Mouse (Mus musculus) cerebellum, adult 18-20 months (tissue): ENCODE results near the gene Cd40.

Source experiments
- DNase-seq, 2 experiments: peaks; one replicate each; pipeline ENCODE4 v3.0.0; 2021

The Cd40 gene

GRCm38 (mm10) chr2:165059961-165060360 lies 4.5 kb downstream of the Cd40 start:
- DNase-seq = no peak

- no peak for DNase-seq
These were observed 6.4 kb downstream of the Cd40 start for GRCm38 (mm10) chr2:165061638-165062433.

- no peak for DNase-seq
These were observed 9.1 kb downstream of the Cd40 start for GRCm38 (mm10) chr2:165064489-165064888.

DNA sequence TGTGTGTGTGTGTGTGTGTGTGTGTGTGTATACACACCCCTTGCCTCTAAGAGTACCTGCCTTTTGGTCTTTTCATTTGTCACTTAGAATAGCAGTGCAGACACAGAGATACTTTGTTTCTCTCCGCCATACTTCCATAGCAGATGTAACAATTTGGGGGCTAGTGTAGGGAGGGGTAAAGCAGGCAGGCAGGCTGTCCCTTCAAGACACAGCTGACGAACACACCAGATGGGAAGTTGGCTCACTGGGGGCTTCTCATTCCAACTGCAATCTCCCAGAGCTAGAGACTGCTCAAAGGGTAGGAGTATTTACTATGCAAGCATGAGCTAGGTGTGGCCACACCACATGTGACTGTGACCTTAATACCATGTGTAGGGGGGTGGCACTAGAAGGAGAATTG lies 13.4 kb downstream of the Cd40 start:
- no peak for DNase-seq

DNA sequence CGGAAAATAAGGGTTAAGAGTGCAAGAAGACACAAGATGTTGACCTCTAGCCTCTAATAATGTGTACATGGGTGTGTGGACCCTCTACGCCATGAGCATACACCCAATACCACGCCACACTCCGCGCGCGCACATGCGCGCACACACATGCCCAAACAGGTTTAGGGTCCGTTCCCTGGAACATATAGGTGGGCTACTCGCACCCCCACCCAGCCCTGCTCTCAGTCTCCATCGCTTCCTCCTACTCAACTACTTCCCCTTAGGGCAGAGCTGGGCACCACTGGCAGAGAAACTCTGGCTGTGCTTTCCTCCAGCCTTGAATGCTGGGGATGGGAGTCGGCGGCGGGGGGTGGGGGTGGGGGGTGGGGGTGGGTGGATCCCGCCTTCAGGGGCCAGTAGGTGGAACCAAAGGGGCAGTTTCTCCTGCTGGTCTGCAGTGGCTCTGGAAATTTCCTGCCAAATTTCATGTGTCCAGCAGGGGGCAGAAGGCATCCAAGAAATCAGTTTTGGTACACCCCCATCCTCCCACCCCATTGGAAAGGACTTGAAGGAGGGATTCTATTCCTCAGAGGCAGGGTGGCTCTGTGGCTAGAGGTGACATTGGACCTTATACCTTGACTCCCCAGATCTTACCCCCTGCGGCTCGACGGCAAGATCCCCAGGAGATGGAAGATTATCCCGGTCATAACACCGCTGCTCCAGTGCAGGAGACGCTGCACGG lies 14.8 kb downstream of the Cd40 start:
- DNase-seq = peak; percentile 83 to 86

DNA sequence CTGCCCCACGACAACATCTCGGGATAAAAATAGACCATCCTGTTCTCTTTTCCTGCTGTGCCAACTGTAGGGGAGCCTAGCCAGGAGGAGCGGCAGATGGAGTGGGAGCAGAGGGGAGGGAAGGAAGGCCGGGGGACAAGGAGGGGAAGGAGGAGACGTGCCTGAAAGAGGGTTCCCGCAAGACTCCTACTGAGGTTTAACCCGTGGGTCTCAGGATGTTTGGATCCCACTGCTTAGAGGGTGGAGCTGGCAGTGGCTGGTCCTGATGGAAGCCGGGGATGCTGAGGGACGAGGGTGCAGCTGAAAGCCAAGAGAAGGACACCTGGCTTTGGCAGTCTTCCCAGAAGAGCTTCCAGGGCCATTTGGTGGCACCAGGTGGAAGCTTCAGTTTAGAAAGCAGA lies 18.0 kb downstream of the Cd40 start:
- peak; percentile 89 to 91 for DNase-seq

DNA sequence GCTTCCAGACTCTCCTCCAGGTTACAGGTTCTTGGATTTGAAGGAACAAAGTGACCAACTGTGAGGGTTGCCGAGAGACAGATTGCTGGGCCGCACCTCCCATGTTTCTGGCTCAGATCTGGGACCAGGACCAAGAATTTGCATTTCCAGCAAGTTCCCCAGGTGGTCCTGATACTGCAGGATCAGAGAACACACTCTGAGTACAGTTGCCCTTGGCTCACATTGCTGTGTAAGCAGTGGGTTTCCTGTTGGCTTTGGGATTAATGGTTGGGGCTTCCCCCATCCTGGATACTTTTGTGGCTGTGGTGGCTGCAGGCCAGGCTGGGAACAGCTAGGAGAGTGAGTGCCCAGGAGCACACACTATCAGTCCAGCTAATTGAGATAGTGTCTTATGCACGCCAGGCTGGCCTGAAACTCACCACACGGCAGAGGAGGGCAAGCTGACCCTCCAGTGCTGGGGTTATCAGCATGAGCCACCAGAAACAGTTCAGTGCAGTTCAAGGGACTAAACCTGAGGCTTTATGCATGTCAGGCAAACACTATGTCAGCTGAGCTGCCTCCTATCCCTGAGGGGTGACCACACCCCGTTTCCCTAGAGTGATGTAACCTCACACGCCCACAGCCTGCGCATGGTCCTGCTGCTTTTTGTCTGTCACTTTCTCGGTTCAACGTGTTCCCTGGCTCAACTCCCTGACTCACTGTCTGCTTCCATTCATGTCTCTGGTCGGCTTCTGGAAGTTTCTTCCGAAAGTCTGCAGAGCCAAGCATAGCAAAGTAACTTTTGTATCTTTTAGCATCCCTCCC lies 18.9 kb downstream of the Cd40 start:
- peak; percentile 87 for DNase-seq

DNA sequence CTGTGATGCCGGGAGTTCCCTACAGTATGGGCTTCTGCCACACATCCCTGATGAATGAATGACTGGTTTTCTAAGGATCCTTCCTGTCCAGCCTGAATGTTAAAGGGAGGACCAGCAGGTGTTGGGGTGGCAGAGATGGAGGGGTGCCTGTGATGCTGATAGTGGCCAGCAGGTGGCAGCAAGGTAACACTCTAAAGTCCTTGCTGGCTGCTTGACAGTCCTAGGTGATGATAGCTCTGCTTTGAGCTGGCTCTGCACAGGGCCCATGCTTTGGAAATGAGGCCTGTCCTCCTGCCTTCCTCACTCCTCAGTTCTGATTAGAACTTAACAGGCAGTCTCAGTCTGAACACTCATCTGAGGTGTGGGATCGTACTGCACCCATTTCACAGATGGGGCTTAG lies 19.5 kb downstream of the Cd40 start:
- peak; percentile 90 to 94 for DNase-seq

DNA sequence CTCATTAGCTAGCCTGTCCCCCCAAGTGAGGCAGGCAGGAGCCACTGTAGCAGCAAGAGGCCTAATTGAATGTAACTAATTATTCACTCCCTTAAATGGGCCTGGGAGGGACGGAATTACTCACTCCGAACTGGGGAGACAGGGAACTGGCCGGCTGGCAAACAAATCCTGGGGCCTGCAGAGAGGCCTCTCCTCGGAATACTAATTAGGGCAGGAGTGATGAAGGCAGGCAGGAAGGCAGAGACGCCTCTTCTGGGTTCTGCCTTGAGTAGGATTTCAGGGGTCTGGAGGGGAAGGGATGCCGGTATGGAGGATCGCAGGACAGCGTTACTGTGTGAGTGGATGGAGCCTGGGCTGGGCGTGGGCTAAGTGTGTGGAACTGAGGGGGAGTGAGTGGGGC lies 21.6 kb downstream of the Cd40 start:
- no peak for DNase-seq

GRCm38 (mm10) chr2:165078045-165078444 lies 22.6 kb downstream of the Cd40 start:
- no peak for DNase-seq

DNA sequence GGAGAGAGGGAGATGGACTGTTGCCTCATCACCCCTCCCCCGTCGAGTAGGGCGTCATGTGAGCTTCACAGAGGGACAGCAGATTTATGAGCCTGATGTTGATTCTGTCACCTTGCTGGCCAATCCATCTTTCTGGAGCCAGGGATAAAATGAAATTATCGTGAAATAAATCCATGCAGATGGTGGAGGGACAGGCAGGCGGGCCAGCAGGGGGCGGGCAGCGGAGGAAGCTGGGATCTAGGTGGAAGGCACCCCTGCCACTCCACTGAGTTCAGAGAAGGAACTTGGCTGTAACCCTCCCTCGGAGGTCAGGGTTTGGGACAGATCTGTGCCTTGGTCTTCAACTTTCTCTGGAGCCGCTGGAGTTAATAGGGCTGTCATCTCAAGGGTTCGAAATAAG lies 23.2 kb downstream of the Cd40 start:
- no peak for DNase-seq

DNA sequence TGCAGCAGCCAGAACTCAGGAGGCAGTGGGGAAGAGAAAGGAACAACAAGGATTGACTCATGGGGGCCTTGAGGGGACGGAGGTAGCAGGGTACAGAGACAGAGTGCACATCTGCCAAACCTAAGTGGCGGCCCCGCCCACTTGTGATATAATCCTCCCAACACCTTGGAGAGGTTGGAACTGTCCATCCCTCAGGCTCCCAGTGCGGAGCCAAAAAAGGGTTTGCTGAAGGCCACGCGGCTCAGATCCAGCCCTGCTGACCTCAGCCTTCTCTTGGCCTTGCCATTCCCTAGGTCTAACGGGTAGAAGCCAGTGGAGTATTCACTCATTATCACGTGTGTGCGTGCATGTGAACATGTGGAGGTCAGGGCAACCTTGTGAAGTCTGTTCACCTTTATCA lies 25.2 kb downstream of the Cd40 start:
- no peak for DNase-seq

DNA sequence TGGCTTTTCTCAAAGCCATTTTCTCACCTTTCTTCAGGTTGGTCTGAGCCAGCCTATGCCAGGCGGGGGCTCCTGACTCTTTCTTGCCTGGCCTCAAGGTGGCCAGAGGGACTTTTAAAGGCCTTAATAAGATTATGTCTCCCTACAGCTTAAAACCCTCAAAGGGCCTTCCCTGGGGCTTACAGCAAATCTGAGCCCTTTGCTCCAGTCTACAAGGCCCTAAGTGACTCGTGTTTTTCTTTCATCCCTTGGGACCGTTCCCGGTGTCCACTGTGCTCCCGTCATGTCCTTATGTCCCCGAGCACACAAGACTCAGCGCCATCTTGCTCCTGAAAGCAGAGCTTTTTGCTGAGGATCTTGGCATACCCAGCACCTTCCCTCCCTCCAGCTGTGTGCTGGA lies 25.8 kb downstream of the Cd40 start:
- no peak for DNase-seq

DNA sequence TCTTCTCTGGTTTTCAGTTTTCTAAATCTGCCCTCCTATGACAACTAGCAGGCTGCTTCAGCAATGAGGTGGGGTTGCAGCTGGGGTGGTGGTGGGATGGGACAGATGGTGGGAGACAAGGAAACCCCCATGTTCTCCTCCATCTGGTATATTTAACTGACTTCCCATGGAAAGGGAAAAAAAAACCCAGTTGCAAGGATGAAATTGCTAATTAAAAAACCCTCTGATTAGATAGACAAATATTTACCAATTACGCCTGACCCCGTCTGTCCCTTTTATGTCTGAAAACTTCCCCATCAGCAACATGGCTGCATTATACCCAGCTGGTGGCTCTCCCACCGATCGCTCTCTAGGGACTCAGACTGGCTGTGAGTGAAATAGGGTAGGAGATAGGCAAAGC lies 31.2 kb downstream of the Cd40 start:
- DNase-seq = no peak

GRCm38 (mm10) chr2:165089470-165089869 lies 34.0 kb downstream of the Cd40 start:
- DNase-seq = no peak

- no peak for DNase-seq
These were observed 35.2 kb downstream of the Cd40 start, which contains the start of gene 1700025C18Rik for GRCm38 (mm10) chr2:165090650-165091049. Gene 1700025C18Rik (minus strand): TSS chr2:165090750.

GRCm38 (mm10) chr2:165091433-165091965 lies 36.1 kb downstream of the Cd40 start:
- no peak for DNase-seq

GRCm38 (mm10) chr2:165092393-165092792 lies 37.0 kb downstream of the Cd40 start:
- no peak for DNase-seq

GRCm38 (mm10) chr2:165096367-165096766 lies 40.9 kb downstream of the Cd40 start:
- DNase-seq = no peak

DNA sequence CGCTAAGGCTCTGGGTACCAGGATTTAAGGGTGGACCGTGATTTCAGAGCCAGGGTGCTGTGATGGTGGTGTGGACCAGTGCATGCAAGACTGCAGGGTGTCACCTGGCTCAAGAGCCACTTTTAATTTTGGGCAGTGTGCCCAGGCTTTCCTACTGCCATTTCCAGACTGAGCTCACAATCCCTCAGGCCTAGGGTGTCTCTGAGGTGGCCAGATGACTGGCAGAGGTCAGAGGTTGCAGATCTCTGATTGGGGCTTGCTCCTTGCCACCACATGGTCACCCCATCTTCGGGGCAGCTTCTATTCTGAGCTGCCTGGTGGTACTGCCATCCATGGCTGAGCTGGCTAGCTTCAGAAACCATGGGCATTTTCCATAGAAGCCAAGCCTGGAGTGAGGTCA lies 43.4 kb downstream of the Cd40 start:
- DNase-seq = peak in 1 of 2 experiments; percentile 22

GRCm38 (mm10) chr2:165100749-165101148 lies 45.3 kb downstream of the Cd40 start:
- DNase-seq = no peak

GRCm38 (mm10) chr2:165102920-165103319 lies 47.5 kb downstream of the Cd40 start:
- DNase-seq = no peak

DNA sequence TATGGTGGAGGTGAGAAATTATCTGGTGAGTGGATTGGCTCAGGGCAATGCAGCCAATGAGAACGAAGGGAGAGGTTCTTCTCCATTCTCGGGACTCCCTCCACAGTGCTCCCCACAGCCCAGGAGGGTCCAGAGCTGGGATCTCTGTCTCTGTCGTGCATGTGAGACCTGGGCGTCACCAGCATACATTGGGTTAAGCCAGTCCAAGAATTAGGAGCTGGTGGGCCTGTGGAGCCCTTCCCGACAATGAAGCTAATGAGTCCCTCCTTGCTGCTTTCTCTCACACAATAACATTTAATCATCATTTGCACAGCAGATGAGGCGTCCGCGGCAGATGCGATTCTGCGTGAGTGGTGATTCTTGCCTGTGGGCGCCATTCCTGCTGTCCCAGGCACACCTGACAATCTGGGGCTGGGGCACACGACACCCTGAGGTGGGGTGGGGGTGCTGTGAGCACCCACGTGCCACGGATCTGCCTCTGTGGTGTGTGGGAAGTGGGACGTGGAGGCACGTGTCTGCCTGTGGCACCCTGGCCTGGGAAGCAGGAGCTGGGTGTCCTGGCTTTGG lies 50.2 kb downstream of the Cd40 start:
- DNase-seq = no peak
